Mouse (Mus musculus) stomach, postnatal 0 days (tissue): ENCODE data around the gene Gm21680. TPM values are rescaled to one million over a fixed set of nuclear protein-coding genes. Genes with fewer than 3 reads are reported as not detected.
"Not testable (repeated sequence)": the region's sequence is repeated elsewhere in the genome, so short reads cannot be mapped to it uniquely, and the experiment has no call there.

Source experiments
- ATAC-seq: fragments of 200-750 bp; cut with Nextera tagmentation; 2 replicates; pipeline ENCODE4 v1.8.0; 2017; ENCODE audit not compliant: low FRiP score, low TSS enrichment
- DNase-seq: peaks from one replicate; pipeline ENCODE4 v3.0.0-alpha.2; 2016; ENCODE audit warnings: low spot score
- H3K27ac ChIP-seq: fragments of 300-500 bp; sonication (generic); replicated peaks from 2 replicates; pipeline ENCODE4 v1.5.1; 2014; ENCODE audit warnings: mild to moderate bottlenecking, control low read depth
- H3K27me3 ChIP-seq: fragments of 300-500 bp; sonication (generic); 2 replicates; pipeline ENCODE4 v1.6.1; 2014; ENCODE audit warnings: low read length; ENCODE audit not compliant: control insufficient read depth, insufficient read depth
- H3K36me3 ChIP-seq: fragments of 300-500 bp; sonication (generic); 2 replicates; pipeline ENCODE4 v1.6.1; 2014; ENCODE audit warnings: low read length, mixed read lengths; ENCODE audit not compliant: control insufficient read depth, insufficient read depth
- H3K4me1 ChIP-seq: fragments of 300-500 bp; sonication (generic); replicated peaks from 2 replicates; pipeline ENCODE4 v1.6.1; 2014; ENCODE audit warnings: antibody characterized with exemption; ENCODE audit not compliant: control insufficient read depth, insufficient read depth
- H3K4me2 ChIP-seq: fragments of 300-500 bp; sonication (generic); replicated peaks from 2 replicates; pipeline ENCODE4 v1.6.1; 2014; ENCODE audit warnings: low read depth, mild to moderate bottlenecking, control low read depth, moderate library complexity
- H3K4me3 ChIP-seq: fragments of 300-500 bp; sonication (generic); 2 replicates; pipeline ENCODE4 v1.5.1; 2014; ENCODE audit warnings: low read depth, low read length, control low read depth
- H3K9ac ChIP-seq: fragments of 300-500 bp; sonication (generic); 2 replicates; pipeline ENCODE4 v1.6.1; 2014; ENCODE audit warnings: mild to moderate bottlenecking, low read length, control low read depth, mixed read lengths
- H3K9me3 ChIP-seq: fragments of 300-500 bp; sonication (generic); 2 replicates; pipeline ENCODE4 v1.6.1; 2016; ENCODE audit warnings: low read length; ENCODE audit not compliant: control insufficient read depth
- WGBS: fragments of 180-500 bp; shearing (Covaris S2); extraction: QIAGEN DNeasy Blood & Tissue Kit; methylation state at CpG from one replicate; pipeline ENCODE4 v1.1.7; 2014; 5-methylcytosine and 5-hydroxymethylcytosine counted together
- polyA plus RNA-seq: library from polyadenylated mRNA; unstranded; fragments of >200 nt; fragmentation: Nextera tagmentation; extraction: Ambion mirVana; gene quantifications from 2 replicates; pipeline ENCODE4 v1.2.1, GENCODE M21; 2015

Gm21680 gene
- polyA plus RNA-seq, 1 experiment from 2014 or later, result 0.04 TPM

DNA sequence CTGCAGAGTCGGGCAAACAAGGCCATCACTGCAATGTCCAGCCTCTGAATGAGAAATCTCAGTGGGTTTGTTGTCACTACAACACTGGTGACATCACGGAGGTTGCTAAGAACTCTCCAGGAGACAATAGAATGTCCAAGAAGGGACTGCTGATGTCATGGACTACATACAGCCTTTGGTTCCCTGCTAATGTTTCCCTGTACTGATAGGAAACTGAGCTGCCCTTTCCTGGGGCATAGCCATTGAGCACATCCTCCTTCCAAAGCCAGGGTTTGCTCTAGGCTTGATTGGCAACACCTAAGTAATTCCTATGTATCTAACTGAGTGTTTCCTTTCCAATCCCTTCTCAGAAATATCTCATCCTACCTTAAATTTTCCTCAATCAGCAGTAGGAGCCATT lies 30.2 kb downstream of the Gm21680 start, which contains the start of gene Gm21663:
Gm21663 (minus strand) TSS at position 101 of the 400 bp plus-strand sequence.
- not testable (repeated sequence) for DNase-seq

More for the DNA sequence above, 30.2 kb downstream of the Gm21680 start, which contains the start of gene Gm21663:
- H3K27ac ChIP-seq, H3K4me2 ChIP-seq, H3K9ac ChIP-seq, H3K36me3 ChIP-seq, H3K4me3 ChIP-seq, H3K9me3 ChIP-seq, H3K27me3 ChIP-seq, H3K4me1 ChIP-seq, ATAC-seq: not testable (repeated sequence)
- WGBS, result 42% methylated on average over 2 of the region's 2 CpGs

Other genes with a start within 250 kb of the Gm21680 start
- gene Actr3b, start 212.7 kb downstream of the Gm21680 start, polyA plus RNA-seq, result 4.8 and 6.3 TPM in 2 replicates
- 0.05 and 0.06 TPM in 2 replicates for gene Gm21663, start 30.3 kb downstream of the Gm21680 start, polyA plus RNA-seq
- not detected in 2 replicates for gene Gm21671, start 18.2 kb downstream of the Gm21680 start, polyA plus RNA-seq
- gene Gm21698, start 16.0 kb upstream of the Gm21680 start, polyA plus RNA-seq, result not detected in 2 replicates
- gene Gm1979, start 32.1 kb upstream of the Gm21680 start, polyA plus RNA-seq, result 0.05 TPM in 1 of 2 replicates, not detected in the other
- gene Gm5862, start 50.3 kb upstream of the Gm21680 start, polyA plus RNA-seq, result not detected in 2 replicates
- 0.04 and 0.05 TPM in 2 replicates for gene Speer4a, start 66.9 kb upstream of the Gm21680 start, polyA plus RNA-seq
- not detected in 2 replicates for gene Gm7347, start 85.9 kb upstream of the Gm21680 start, polyA plus RNA-seq
- not detected in 2 replicates for gene Gm10471, start 116.6 kb upstream of the Gm21680 start, polyA plus RNA-seq
- gene 5031410I06Rik, start 132.7 kb upstream of the Gm21680 start, polyA plus RNA-seq, result not detected in 2 replicates
- 0.02 and 0.06 TPM in 2 replicates for gene Gm10220, start 148.8 kb upstream of the Gm21680 start, polyA plus RNA-seq